Mouse (Mus musculus) myocyte (in vitro differentiated cells): ENCODE measurements around the gene Btla. TPM values are rescaled to one million over a fixed set of nuclear protein-coding genes. Genes with fewer than 3 reads are reported as not detected.

ENCODE experiments used
- H3K27me3 ChIP-seq: one replicate; pipeline ENCODE4 v1.6.1; 2011; ENCODE audit not compliant: control insufficient read depth, insufficient read depth, insufficient read length
- H3K36me3 ChIP-seq: one replicate; pipeline ENCODE4 v1.6.1; 2011; ENCODE audit not compliant: control insufficient read depth, insufficient read depth
- H3K4me2 ChIP-seq: one replicate; pipeline ENCODE4 v1.6.1; 2011; ENCODE audit warnings: low read depth, control low read depth
- H3K4me3 ChIP-seq: one replicate; pipeline ENCODE4 v1.5.1; 2011; ENCODE audit warnings: mild to moderate bottlenecking, control low read depth, moderate library complexity
- H3K79me2 ChIP-seq: one replicate; pipeline ENCODE4 v1.6.1; 2011; ENCODE audit not compliant: control insufficient read depth, insufficient read depth
- H3ac ChIP-seq: one replicate; pipeline ENCODE4 v1.6.1; 2011; ENCODE audit not compliant: control insufficient read depth, insufficient read length
- CEBPB ChIP-seq: IDR thresholded peaks from 2 replicates; pipeline ENCODE4 v1.6.1; 2011; ENCODE audit warnings: mild to moderate bottlenecking, moderate library complexity; ENCODE audit not compliant: poor library complexity, insufficient read depth, severe bottlenecking
- E2F4 ChIP-seq: IDR thresholded peaks from one replicate; pipeline ENCODE4 v1.6.1; 2011; ENCODE audit warnings: mild to moderate bottlenecking, control low read depth, moderate library complexity; ENCODE audit not compliant: insufficient read depth
- MAX ChIP-seq: IDR thresholded peaks from one replicate; pipeline ENCODE4 v1.6.1; 2011; ENCODE audit warnings: low read depth, mild to moderate bottlenecking, control low read depth
- MYOD1 ChIP-seq, 3 experiments: IDR thresholded peaks; one replicate each; pipeline ENCODE4 v1.6.1; 2011; ENCODE audit warnings: control low read depth in 2 of 3, low read depth in 2 of 3, mild to moderate bottlenecking in 2 of 3, moderate library complexity in 1 of 3; ENCODE audit not compliant: insufficient read length in 2 of 3, control insufficient read depth in 1 of 3
- MYOG ChIP-seq, 3 experiments: IDR thresholded peaks; one replicate each; pipeline ENCODE4 v1.6.1; 2011; ENCODE audit warnings: control low read depth in 2 of 3, low read depth in 2 of 3, mild to moderate bottlenecking in 2 of 3; ENCODE audit not compliant: insufficient read length in 2 of 3, control insufficient read depth in 1 of 3, insufficient read depth in 1 of 3
- POLR2A ChIP-seq: IDR thresholded peaks from one replicate; pipeline ENCODE4 v1.6.1; 2011; ENCODE audit warnings: low read depth, mild to moderate bottlenecking, control low read depth, moderate library complexity; ENCODE audit not compliant: insufficient read length
- POLR2AphosphoS2 ChIP-seq: IDR thresholded peaks from one replicate; pipeline ENCODE4 v1.6.1; 2011; ENCODE audit warnings: low read depth, control low read depth; ENCODE audit not compliant: insufficient read length
- REST ChIP-seq: IDR thresholded peaks from one replicate; pipeline ENCODE4 v1.6.1; 2011; ENCODE audit warnings: mild to moderate bottlenecking, control low read depth, moderate library complexity; ENCODE audit not compliant: insufficient read depth, insufficient read length
- SRF ChIP-seq: IDR thresholded peaks from one replicate; pipeline ENCODE4 v1.6.1; 2011; ENCODE audit warnings: low read depth; ENCODE audit not compliant: control insufficient read depth, insufficient read length
- TCF12 ChIP-seq: IDR thresholded peaks from one replicate; pipeline ENCODE4 v1.6.1; 2011; ENCODE audit warnings: mild to moderate bottlenecking, control low read depth; ENCODE audit not compliant: poor library complexity, insufficient read depth, severe bottlenecking
- TCF3 ChIP-seq: IDR thresholded peaks from one replicate; pipeline ENCODE4 v1.6.1; 2011; ENCODE audit warnings: low read depth, control low read depth; ENCODE audit not compliant: insufficient read length
- USF1 ChIP-seq: IDR thresholded peaks from one replicate; pipeline ENCODE4 v1.6.1; 2011; ENCODE audit warnings: low read depth, mild to moderate bottlenecking, control low read depth, moderate library complexity
- polyA plus RNA-seq: library from polyadenylated mRNA; unstranded; fragments of >200 nt; fragmentation: generic; extraction: Trizol; gene quantifications from one replicate; pipeline ENCODE4 v1.2.1, GENCODE M21; 2012; ENCODE audit warnings: missing spikeins

Btla gene
- polyA plus RNA-seq, 1 experiment = 0.02 TPM

GRCm38 (mm10) chr16:45224431-45225008, 405 bp downstream of the Btla start:
- Histone ChIP-seq H3K4me2 (peak overlapping the region; percentile 10), H3K27me3 (no peaks in the 10 kb centered on the region), H3K4me3 (no peak overlapping the region), H3K36me3 (no peaks in the 10 kb centered on the region), H3ac (no peak overlapping the region), H3K79me2 (no peaks in the 10 kb centered on the region)
- TF ChIP-seq TCF12 = no peak
- TF ChIP-seq SRF = no peak
- no peak for TF ChIP-seq CEBPB
- no peak for TF ChIP-seq REST
- TF ChIP-seq POLR2AphosphoS2 = no peak
- TF ChIP-seq TCF3 = no peak
- TF ChIP-seq POLR2A = no peak
- no peak for TF ChIP-seq MAX
- no peak for TF ChIP-seq USF1
- no peak for TF ChIP-seq MYOD1 (IDR thresholded peaks at IDR 0.05; ENCODE audit: control insufficient read depth in 1 of 3, insufficient read length in 2 of 3, low read depth in 2 of 3)
- TF ChIP-seq E2F4 = no peak
- TF ChIP-seq MYOG (IDR thresholded peaks at IDR 0.05; ENCODE audit: control insufficient read depth in 1 of 3, insufficient read depth in 1 of 3, insufficient read length in 2 of 3, low read depth in 2 of 3) = no peak

DNA sequence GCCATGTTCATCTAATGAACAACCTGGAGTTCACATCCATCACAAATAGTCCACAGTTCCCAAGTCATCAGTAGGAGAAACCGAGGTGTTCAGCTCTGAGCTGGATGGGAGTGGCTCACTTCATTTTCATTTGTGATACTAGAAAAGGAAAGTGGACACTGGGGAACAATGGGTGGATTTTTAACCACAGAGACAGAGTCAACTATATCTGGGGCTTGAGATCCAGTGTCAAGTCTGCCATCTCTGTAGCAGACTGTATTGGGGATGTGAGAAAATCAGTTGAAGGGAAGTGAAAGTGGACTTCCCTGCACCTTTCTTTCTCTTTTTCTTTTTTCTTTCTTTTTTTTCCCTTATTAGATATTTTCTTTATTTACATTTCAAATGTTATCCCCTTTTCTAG, 2.9 kb downstream of the Btla start:
- Histone ChIP-seq H3K4me2 (no peak overlapping the region), H3K27me3 (no peaks in the 10 kb centered on the region), H3K79me2 (no peaks in the 10 kb centered on the region), H3K36me3 (no peaks in the 10 kb centered on the region), H3ac (no peak overlapping the region), H3K4me3 (no peak overlapping the region)
- no peak for TF ChIP-seq REST
- no peak for TF ChIP-seq TCF3
- no peak for TF ChIP-seq MYOG (IDR thresholded peaks at IDR 0.05; ENCODE audit: control insufficient read depth in 1 of 3, insufficient read depth in 1 of 3, insufficient read length in 2 of 3, low read depth in 2 of 3)
- no peak for TF ChIP-seq POLR2AphosphoS2
- no peak for TF ChIP-seq E2F4
- TF ChIP-seq POLR2A = no peak
- TF ChIP-seq CEBPB = no peak
- TF ChIP-seq USF1 = no peak
- TF ChIP-seq TCF12 = no peak
- no peak for TF ChIP-seq MAX
- TF ChIP-seq MYOD1 (IDR thresholded peaks at IDR 0.05; ENCODE audit: control insufficient read depth in 1 of 3, insufficient read length in 2 of 3, low read depth in 2 of 3) = no peak
- no peak for TF ChIP-seq SRF

DNA sequence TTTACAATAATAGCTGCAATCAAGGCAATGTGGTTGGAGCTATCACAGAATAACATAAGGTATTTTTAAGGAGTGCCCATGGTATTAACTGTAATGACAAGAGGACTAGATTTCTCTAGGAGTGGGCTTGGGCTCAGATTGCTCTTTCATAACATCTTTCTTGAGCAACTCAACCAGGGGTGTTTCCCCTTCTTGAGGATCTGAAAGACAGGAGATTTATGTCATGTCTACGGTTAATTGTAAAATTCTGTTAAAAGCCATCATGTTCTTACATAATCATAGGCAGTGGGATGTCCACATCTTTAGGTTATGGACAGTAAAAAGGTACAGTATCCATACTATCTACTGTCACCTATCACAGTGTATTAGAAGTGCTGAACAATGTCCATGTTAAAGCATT, 7.2 kb downstream of the Btla start:
- Histone ChIP-seq H3K27me3 (no peaks in the 10 kb centered on the region), H3K4me2 (no peak overlapping the region), H3K36me3 (no peaks in the 10 kb centered on the region), H3K4me3 (no peak overlapping the region), H3K79me2 (no peaks in the 10 kb centered on the region), H3ac (no peak overlapping the region)
- TF ChIP-seq POLR2A (no peak), TCF3 (no peak), SRF (no peak), USF1 (no peak), CEBPB (no peak), TCF12 (no peak), E2F4 (no peak), MYOD1 (IDR thresholded peaks at IDR 0.05; ENCODE audit: control insufficient read depth in 1 of 3, insufficient read length in 2 of 3, low read depth in 2 of 3) (no peak), REST (no peak), MAX (no peak), MYOG (IDR thresholded peaks at IDR 0.05; ENCODE audit: control insufficient read depth in 1 of 3, insufficient read depth in 1 of 3, insufficient read length in 2 of 3, low read depth in 2 of 3) (no peak), POLR2AphosphoS2 (no peak)

DNA sequence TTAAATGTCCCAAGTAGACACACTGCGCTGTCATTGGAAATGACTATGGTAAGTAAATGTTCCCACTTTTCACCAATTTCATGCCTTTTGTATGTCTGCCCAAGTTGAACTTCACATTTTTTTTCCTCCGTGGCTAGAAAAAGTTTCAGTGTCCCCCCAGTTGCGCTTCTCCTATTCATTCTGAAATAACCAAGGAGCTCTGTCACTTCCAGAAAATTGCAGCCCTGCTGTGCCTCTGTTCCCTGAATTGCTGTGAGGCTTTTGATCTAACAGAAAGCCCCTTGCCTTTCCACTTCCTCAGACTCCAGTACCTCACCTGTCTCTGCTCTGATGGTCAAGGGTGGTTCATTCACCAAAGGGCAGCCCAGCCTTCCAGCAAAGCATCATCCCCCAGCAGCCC, 8.9 kb downstream of the Btla start:
- Histone ChIP-seq H3K4me3 (no peak overlapping the region), H3K27me3 (no peaks in the 10 kb centered on the region), H3ac (no peak overlapping the region), H3K4me2 (no peak overlapping the region), H3K36me3 (no peaks in the 10 kb centered on the region), H3K79me2 (no peaks in the 10 kb centered on the region)
- TF ChIP-seq TCF12 (no peak), POLR2AphosphoS2 (no peak), MYOD1 (IDR thresholded peaks at IDR 0.05; ENCODE audit: control insufficient read depth in 1 of 3, insufficient read length in 2 of 3, low read depth in 2 of 3) (no peak), MAX (no peak), USF1 (no peak), MYOG (IDR thresholded peaks at IDR 0.05; ENCODE audit: control insufficient read depth in 1 of 3, insufficient read depth in 1 of 3, insufficient read length in 2 of 3, low read depth in 2 of 3) (no peak), POLR2A (no peak), REST (no peak)

DNA sequence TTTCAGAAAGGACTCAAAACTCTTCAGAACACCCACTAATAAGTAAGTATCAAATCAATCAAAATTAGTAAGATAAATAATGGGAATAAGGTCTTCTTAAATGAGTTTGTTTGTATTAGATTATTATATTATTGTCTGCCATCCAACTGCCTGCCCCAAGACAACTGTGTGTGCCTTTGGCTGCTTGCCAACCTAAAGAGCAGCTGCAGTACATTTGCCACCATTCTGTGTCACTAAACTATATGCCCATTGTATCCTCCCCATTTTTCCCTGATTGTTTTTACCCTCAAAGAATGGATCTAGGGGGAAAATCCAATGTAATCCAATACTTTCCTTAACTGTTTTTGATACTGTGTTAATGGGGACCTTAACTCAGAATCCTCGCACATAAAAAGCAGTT, 18.6 kb downstream of the Btla start:
- H3K79me2 ChIP-seq = no peaks in the 10 kb centered on the region

More for the DNA sequence above, 18.6 kb downstream of the Btla start:
- Histone ChIP-seq H3K4me2 (no peak overlapping the region), H3K4me3 (no peak overlapping the region), H3K36me3 (no peaks in the 10 kb centered on the region), H3K27me3 (no peaks in the 10 kb centered on the region), H3ac (no peak overlapping the region)
- TF ChIP-seq USF1 = no peak
- TF ChIP-seq CEBPB = no peak
- TF ChIP-seq E2F4 = no peak
- peak in 2 of 3 experiments; percentile 9 to 50 for TF ChIP-seq MYOG (IDR thresholded peaks at IDR 0.05; ENCODE audit: control insufficient read depth in 1 of 3, insufficient read depth in 1 of 3, insufficient read length in 2 of 3, low read depth in 2 of 3)
- TF ChIP-seq MAX = no peak
- TF ChIP-seq POLR2A = no peak
- no peak for TF ChIP-seq TCF3
- TF ChIP-seq MYOD1 (IDR thresholded peaks at IDR 0.05; ENCODE audit: control insufficient read depth in 1 of 3, insufficient read length in 2 of 3, low read depth in 2 of 3) = peak in 2 of 3 experiments; percentile 63 to 71
